Mouse (Mus musculus) cerebellum, postnatal 4 days (tissue): ENCODE results near the gene Rfxank.

Experiments used
- DNase-seq, 2 experiments: peaks; one replicate each; pipeline ENCODE4 v3.0.0; 2022; ENCODE audit warnings: low spot score in 2 of 2, mixed read lengths in 1 of 2

The Rfxank gene

GRCm38 (mm10) chr8:70150158-70150557 is 11.2 kb upstream of the Rfxank start:
- DNase-seq, result no peak

- no peak for DNase-seq
These were observed 9.0 kb upstream of the Rfxank start for GRCm38 (mm10) chr8:70147678-70148607.

- DNase-seq, result no peak
These were observed 1.0 kb upstream of the Rfxank start for GRCm38 (mm10) chr8:70139981-70140380.

DNA sequence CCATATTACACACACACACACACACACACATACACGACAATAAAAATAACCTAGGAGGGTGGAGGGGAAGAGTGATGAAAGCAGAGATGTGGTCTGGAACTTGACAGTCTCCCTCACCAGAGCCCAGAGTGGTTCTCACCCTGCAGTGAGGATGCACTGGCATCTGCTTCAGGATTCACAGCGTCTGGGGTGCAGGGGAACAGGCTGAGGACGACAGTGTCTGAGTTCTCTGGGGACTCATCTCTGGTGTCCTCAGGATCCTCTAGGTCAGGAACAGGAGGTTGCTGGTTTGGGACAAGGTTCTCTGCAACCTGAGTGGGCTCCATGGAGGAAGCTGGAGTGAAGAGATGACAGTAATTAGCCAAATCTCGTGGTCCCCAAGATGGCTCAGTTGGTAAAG is 1.1 kb downstream of the Rfxank start:
- DNase-seq, result no peak

- DNase-seq, result no peak
These were observed 2.4 kb downstream of the Rfxank start for GRCm38 (mm10) chr8:70136591-70136990.

- no peak for DNase-seq
These were observed 4.0 kb downstream of the Rfxank start for GRCm38 (mm10) chr8:70134931-70135330.

DNA sequence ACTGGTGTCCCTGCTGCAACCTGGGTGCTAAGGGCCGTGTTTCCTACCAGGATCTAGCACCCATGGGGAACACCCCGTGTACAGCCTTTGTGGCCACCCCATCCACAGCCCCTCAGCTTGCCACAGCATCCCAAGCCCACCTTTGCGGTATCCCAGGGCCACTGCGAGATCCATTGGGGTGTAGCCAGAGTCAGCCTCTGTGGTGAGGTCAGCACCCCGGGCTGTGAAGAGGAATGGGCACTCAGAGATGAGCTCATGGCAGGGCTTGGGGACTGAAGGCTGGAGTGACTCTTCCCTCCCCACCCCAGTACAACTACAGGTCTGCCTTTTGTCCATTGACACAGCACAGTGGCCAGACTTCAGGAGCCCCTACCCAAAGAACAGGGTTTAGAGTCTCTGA is 4.9 kb downstream of the Rfxank start:
- DNase-seq, result no peak

DNA sequence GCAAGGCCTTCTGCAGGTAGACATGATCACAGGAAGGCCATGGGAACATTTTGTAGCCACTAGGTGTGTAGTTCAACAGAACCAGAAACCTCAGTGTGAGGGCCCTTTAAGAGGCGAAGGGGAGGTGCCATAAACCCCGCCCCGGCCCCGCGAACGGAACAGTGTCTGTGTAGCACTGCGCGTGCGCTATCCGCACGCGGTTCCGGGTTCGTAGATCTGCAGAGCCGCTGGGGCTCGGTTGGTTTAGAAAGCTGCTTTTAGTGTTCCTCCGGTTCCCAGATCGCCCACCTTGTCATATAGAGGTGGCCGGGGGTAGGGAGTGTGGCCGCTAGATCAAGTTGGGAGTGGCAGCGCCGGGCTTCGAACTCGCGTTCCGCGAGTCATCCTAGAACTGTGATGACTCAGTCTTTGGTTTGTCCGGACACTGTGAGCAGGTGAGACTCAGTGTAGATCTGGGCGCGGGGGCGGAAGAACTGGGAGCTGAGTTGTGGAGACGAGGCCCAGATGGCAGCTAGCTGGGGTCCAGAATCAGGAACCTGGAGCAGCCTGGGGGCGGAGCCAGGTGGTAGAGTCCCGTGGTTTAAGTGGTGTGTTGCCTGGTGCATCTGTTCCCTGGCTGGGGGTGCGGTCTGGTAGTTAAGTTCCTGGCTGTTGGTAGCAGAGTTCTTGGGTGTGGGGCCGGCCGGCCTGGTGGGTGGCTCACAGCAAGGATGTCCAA is 7.6 kb downstream of the Rfxank start, which contains the start of gene Nr2c2ap:
Gene Nr2c2ap (plus strand): TSS at position 168 of the 718 bp plus-strand sequence.
- peak; percentile 54 to 76 for DNase-seq

DNA sequence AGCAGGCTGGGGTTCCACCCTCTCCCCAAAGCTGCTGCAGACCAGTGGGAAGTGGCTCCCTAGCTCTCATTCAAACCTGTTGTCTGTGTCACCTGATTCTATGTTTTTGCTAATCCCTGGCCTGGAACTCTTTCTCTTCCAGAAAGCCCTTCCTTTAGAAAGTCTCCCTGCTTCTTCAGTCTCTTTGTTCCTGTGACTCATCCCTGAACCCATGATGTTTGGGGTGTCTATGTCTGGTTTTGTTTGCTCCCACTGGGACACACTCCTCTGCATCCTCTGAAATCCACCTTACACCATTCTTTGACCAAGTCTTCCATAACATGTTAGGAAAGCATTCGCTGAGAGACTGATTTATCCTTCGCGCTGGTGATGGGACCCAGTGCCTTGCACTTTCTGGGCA is 8.9 kb downstream of the Rfxank start:
- DNase-seq, result no peak

DNA sequence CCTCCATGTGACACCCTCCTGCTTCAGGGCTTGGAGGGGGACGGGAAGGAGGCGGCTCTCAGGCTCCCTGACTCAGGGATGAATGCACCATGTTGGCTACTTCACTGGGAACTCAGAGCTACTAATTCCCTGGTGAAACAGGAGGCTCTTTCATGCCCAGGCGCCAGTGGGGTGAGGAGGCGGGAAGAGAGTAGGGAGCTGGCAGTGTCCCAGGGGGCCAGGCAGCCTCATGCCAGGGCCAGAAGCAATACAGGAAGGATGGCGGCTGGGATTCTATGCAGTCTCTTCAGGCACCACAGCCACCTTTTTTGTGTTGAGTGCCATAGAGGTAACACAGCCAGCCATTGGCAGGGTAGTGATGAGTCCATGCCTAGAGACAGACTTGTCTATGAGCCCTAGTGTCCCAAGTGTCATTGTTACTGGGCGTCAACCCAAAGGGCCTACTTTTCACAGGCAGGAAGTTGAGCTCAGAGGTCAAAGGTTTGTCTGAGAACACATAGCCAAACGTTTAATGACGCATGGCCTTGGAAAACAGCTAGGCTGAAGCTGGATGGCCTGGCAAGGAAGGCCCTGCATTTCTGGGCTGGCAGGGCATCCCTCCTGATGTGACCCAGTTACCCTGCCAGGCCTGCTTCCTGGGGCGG is 9.5 kb downstream of the Rfxank start:
- peak; percentile 47 to 49 for DNase-seq

DNA sequence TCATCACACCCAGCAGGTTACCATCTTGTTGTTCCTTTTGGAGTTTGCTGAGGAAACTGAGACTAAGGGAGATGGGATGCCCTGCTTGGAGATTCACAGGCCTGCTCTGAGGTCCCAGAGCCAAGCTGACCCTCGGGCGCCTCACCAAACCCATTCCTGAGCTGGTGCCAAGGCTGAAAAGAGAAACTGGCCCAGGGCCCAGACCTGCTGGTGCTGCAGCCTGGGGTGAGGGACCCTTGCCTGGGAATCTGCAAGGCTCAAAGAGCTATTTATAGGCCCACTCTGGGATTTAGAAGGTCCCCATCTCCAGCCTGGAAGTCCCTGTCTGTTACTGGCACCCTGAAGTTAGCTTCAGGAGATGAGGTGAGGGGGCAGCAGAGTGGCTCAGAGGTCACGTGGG is 10.5 kb downstream of the Rfxank start:
- peak in 1 of 2 experiments; percentile 59 for DNase-seq

DNA sequence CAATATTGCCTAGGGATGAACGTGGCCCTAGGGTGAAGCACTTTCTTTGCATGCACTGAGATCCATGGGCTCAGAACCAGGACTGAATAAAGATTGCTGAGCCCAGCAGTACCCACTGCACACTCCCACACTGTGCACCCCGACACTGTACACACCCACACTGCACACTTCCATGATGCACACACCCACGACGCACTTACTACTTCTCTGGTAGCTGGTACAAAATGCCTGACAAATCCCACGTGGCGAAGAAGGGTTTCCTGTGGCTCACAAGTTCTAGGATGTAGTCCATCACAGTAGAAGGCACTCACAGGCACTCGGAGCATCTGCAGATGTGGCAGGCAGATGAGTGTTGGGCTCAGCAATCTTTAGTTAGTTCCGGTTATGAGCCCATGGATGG is 14.0 kb downstream of the Rfxank start:
- DNase-seq, result no peak

DNA sequence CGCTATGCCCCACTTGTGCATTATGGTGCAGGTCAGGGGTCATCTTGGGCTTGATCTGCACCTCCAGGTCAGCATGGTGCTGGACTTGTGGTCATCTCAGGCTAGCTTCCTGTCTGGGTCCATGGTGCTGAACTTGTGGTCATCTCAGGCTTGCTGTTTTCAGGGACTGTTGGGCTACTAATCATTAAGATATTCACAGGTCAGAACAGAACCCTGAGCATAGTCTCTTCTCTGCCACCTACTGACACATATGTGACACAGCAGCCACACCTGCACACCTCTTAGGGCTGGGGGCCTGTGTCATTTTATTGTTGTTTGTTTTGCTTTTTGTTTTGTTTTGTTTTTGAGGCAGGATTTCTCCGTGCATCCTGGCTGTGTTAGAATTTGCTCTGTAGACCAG is 16.1 kb downstream of the Rfxank start:
- DNase-seq, result no peak

- DNase-seq, result peak; percentile 83 to 89
These were observed 18.3 kb downstream of the Rfxank start, which contains the start of gene Ncan for GRCm38 (mm10) chr8:70120667-70121066. Gene Ncan (minus strand): TSS chr8:70120873.

DNA sequence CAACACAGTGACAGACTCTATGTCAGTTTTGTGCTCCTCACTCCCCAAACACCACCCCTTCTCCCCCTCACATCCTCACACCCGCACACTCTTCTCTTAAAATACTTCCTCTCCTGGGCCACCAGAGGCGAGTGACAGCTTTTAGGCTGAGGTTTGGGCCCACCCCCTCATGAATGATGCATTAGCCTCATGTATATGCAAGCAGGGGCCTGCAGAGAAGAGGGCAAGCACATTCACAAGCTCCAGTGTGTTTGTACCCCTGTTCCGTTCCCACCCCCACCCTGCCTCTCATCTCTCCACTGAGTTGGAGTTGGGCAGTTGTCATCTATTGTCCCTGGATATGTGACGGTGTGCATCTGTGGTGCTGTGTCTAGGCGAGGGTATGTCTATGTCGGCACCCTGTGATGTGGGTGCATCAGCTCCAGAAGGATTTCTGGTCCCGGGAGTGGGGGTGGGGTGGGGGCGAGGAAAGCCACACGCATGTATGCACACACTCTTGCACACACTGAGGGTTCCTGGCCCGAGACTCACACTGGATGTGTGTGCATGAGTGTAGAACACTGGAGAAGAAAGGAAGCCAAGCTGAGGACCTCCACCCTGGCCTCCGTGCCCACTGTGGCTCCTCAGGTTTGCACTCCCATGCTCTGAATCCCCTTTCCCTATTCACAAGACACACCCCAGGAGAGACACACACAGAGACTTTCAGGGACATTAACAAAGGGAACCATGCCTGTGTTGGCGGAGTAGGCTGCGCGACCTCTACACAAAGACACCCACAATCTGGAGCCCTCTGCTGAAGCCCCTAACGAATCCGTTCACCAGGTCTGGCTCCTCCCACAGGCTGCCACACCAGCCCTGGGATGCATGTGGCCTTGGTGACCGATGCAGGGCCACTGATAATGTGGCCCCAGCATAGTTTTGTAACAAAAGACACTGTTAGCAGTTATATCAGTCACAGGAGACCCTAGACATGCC is 19.9 kb downstream of the Rfxank start:
- DNase-seq, result peak in 1 of 2 experiments; percentile 34

GRCm38 (mm10) chr8:70117611-70118010 is 21.3 kb downstream of the Rfxank start:
- DNase-seq, result no peak

DNA sequence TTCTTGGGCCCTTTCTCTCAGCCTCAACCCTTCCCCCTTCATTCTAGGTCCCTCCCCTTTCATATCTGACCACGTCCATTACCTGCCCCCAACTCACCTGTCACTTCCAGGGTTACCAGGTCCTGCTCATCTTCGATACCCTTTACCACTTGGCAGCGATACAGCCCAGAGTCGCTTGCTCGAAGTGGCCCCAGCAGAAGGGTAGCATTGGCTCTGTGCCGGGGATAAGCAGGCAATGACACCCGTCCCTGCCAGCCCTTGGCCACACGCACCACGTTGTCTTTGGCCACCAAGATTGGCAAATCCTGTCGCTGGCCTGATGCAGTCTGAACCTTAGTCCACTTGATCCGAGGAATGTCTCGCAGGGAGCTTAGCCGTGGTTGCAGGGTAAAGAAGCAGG is 24.1 kb downstream of the Rfxank start:
- no peak for DNase-seq

- no peak for DNase-seq
These were observed 24.5 kb downstream of the Rfxank start for GRCm38 (mm10) chr8:70114488-70114887.

- DNase-seq, result no peak
These were observed 26.4 kb downstream of the Rfxank start for GRCm38 (mm10) chr8:70112401-70113016.

- DNase-seq, result no peak
These were observed 27.7 kb downstream of the Rfxank start for GRCm38 (mm10) chr8:70111192-70111795.
